In the genomic region with DNA sequence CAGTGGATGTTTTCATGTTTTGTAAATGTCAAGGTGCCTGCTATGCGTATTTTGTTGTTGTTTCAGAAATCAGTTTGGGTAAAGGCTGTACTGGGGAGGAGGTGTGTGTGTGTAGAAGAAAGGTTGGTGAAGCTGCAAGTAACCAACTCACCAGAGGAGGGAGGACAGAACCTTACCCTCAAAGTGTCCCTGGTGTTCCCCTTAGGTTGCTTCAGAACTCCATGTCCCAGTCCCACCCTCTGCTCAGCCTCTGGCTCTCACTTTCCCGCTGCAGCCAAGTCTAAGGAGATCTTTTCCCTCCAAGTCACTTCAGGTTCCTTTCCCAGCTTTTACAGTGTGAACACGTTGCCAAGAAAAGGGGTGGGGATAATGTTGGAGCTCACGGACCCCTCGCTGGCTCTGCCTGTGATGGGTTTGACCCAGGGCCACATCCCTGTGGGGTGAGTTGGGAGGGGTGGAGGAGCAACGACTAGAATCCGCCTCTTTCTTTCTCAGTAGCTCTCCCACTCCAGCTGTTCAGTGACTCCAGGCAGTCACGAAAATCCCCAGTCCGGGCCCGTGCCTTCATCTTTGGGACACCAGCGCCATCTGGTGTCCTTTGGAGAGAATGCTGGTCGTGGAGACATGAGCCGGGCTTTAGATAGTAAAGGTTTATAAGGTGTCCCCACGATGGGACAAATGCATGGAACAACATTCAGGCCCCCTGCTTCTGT, we compare ENCODE assay signal across 8 mouse cellular contexts. TPM values are rescaled to one million over a fixed set of nuclear protein-coding genes. Genes with fewer than 3 reads are reported as not detected.
DNase-seq lines count a peak whose midpoint lies in the region; ATAC-seq and TF ChIP-seq lines count a peak whose summit lies in the region.

No protein-coding gene starts in this region.

- H3K4me2 ChIP-seq in forebrain, embryonic 16.5 days (ENCODE audit: low read length), result peak overlapping the region; percentile 33; the same call in 1 of the 2 replicates
- H3K4me2 ChIP-seq in neural tube, embryonic 15.5 days, result peak overlapping the region; percentile 31

- peak; percentile 60 to 96 (median 95) for TF ChIP-seq CTCF in MEL (IDR thresholded peaks at IDR 0.05 in 2 of 3, conservative IDR thresholded peaks at IDR 0.05 in 1 of 3; ENCODE audit: control insufficient read depth in 1 of 3, insufficient read depth in 1 of 3, low read depth in 2 of 3, low read length in 3 of 3, poor library complexity in 1 of 3, severe bottlenecking in 1 of 3)

- peak; percentile 80 for ATAC-seq in forebrain, embryonic 16.5 days
- ATAC-seq in neural tube, embryonic 15.5 days (ENCODE audit: low FRiP score), result peak; percentile 79

- no peaks in the 10 kb centered on the region for H3K27me3 ChIP-seq in MEL (ENCODE audit: control insufficient read depth in 1 of 2, insufficient read depth in 2 of 2, low read length in 2 of 2)
- peaks cover 6% of the 10 kb centered on the region; the same call in 1 of the 2 replicates for H3K27me3 ChIP-seq in forebrain, embryonic 16.5 days (replicated peaks; ENCODE audit: control insufficient read depth, insufficient read depth, low read length)
- H3K27me3 ChIP-seq in neural tube, embryonic 15.5 days (replicated peaks), result peaks cover 16% of the 10 kb centered on the region; the same call in 1 of the 2 replicates

- peaks cover 0 to 19% of the 10 kb centered on the region in 2 experiments; a peak in 2 of 4 replicates for H3K36me3 ChIP-seq in MEL (ENCODE audit: control insufficient read depth in 1 of 2, insufficient read depth in 2 of 2, low read length in 2 of 2)
- H3K36me3 ChIP-seq in forebrain, embryonic 16.5 days (ENCODE audit: control insufficient read depth, insufficient read depth), result 0 out of 2 replicates have a peak, but pooled peaks cover 2% of the 10 kb centered on the region
- H3K36me3 ChIP-seq in neural tube, embryonic 15.5 days, result peaks cover 3% of the 10 kb centered on the region

- no peaks in the 10 kb centered on the region for H3K79me2 ChIP-seq in MEL (ENCODE audit: control insufficient read depth, insufficient read depth, low read length, poor library complexity)

- intact Hi-C loops in heart, postnatal 36 days (cut with DNase I), result loop anchor here (1.0 kb wide), 2 partner anchors 21 to 124 kb away; no protein-coding TSS in a partner anchor

- TF ChIP-seq POLR2A in MEL (IDR thresholded peaks at IDR 0.05; ENCODE audit: control insufficient read depth in 1 of 2, insufficient read depth in 1 of 2, low read depth in 1 of 2, low read length in 2 of 2, poor library complexity in 1 of 2), result no peak

- TF ChIP-seq RAD21 in MEL (IDR thresholded peaks at IDR 0.05; ENCODE audit: low read depth, low read length), result peak; percentile 97

- no peak for TF ChIP-seq EP300 in MEL (IDR thresholded peaks at IDR 0.05; ENCODE audit: low read depth in 1 of 2, low read length in 2 of 2)

- H3K9ac ChIP-seq in MEL (ENCODE audit: control insufficient read depth, low read depth, low read length, poor library complexity, severe bottlenecking), result no peak overlapping the region
- H3K9ac ChIP-seq in forebrain, embryonic 16.5 days (replicated peaks; ENCODE audit: low read depth, low read length), result no peak overlapping the region
- H3K9ac ChIP-seq in neural tube, embryonic 15.5 days (replicated peaks), result no peak overlapping the region

- no peaks in the 10 kb centered on the region for H3K9me3 ChIP-seq in MEL (replicated peaks; ENCODE audit: insufficient read depth, low read length)
- no peaks in the 10 kb centered on the region for H3K9me3 ChIP-seq in forebrain, embryonic 16.5 days (ENCODE audit: control insufficient read depth, low read length)
- H3K9me3 ChIP-seq in neural tube, embryonic 15.5 days (replicated peaks), result no peaks in the 10 kb centered on the region

- no peak overlapping the region for H3K27ac ChIP-seq in MEL (ENCODE audit: control insufficient read depth, low read depth, low read length)
- H3K27ac ChIP-seq in forebrain, embryonic 16.5 days (ENCODE audit: low read length), result no peak overlapping the region
- peak overlapping the region; percentile 46 for H3K27ac ChIP-seq in neural tube, embryonic 15.5 days (replicated peaks)

- DNase-seq in MEL (ENCODE audit: low read depth, low spot score), result peak; percentile 80
- peak; percentile 81 for DNase-seq in cerebellum, adult 11-12 months
- peak; percentile 81 to 82 for DNase-seq in heart, postnatal 36 days
- DNase-seq in large intestine, adult 2 months (ENCODE audit: low read depth, low spot score), result peak; percentile 52
- DNase-seq in lung, adult 18-20 months, result peak; percentile 68 to 72
- DNase-seq in thymus, postnatal 0 days (ENCODE audit: low spot score), result peak; percentile 73

- no peak overlapping the region for H3K4me3 ChIP-seq in MEL (ENCODE audit: control insufficient read depth in 1 of 2, insufficient read depth in 1 of 2, low read depth in 2 of 2, low read length in 2 of 2)
- H3K4me3 ChIP-seq in forebrain, embryonic 16.5 days (replicated peaks; ENCODE audit: low read length), result 0 out of 2 replicates have a peak overlapping the region, but pooled peaks have one; percentile 13
- H3K4me3 ChIP-seq in neural tube, embryonic 15.5 days (replicated peaks), result no peak overlapping the region

- peaks cover 13 to 30% of the 10 kb centered on the region in 2 experiments for H3K4me1 ChIP-seq in MEL (ENCODE audit: control insufficient read depth in 1 of 2, insufficient read depth in 2 of 2, low read length in 2 of 2)
- H3K4me1 ChIP-seq in forebrain, embryonic 16.5 days (replicated peaks; ENCODE audit: control insufficient read depth, insufficient read depth, low read length), result peaks cover 4% of the 10 kb centered on the region
- peaks cover 12% of the 10 kb centered on the region for H3K4me1 ChIP-seq in neural tube, embryonic 15.5 days

- WGBS in forebrain, embryonic 16.5 days, result 7% methylated on average over 14 of the region's 14 CpGs
- WGBS in large intestine, adult 2 months, result 6% methylated on average over 14 of the region's 14 CpGs
- 8% methylated on average over 14 of the region's 14 CpGs for WGBS in neural tube, embryonic 15.5 days

TF ChIP-seq in MEL, 35 proteins besides CTCF, POLR2A, EP300 and RAD21 (continues in another document):
- TF ChIP-seq NELFE (IDR thresholded peaks at IDR 0.05; ENCODE audit: low read depth, low read length) (no peak), MYB (IDR thresholded peaks at IDR 0.05; ENCODE audit: low read depth, low read length) (no peak), GATA1 (IDR thresholded peaks at IDR 0.05; ENCODE audit: low read depth, low read length) (no peak)

RNA-seq across cellular contexts. Expression of a gene that starts 11.7 kb away (rescaled TPM):
- total RNA-seq in MEL (2012; rRNA removed), result 23.9 and 32.3 TPM in 2 replicates
- 10 to 100 TPM in 1 of 2 experiments, not detected in 1; 49.0 TPM for polyA plus RNA-seq in MEL (2012; ENCODE audit: insufficient read depth in 1 of 2, insufficient read length in 2 of 2, low read depth in 1 of 2, low replicate concordance in 2 of 2, missing spikeins in 1 of 2)
- polyA plus RNA-seq in forebrain, embryonic 16.5 days (2015; fragmentation: Nextera tagmentation; extraction: Ambion mirVana), result 28.1 and 29.2 TPM in 2 replicates
- total RNA-seq in heart, postnatal 36 days (2021), result 10 to 100 TPM; 25.5 to 26.8 TPM
- polyA plus RNA-seq in large intestine, adult 2 months (2012; rRNA removed), result 22.0 and 25.1 TPM in 2 replicates
- polyA plus RNA-seq in neural tube, embryonic 15.5 days (2015; fragmentation: Nextera tagmentation; extraction: Ambion mirVana), result 48.3 and 51.7 TPM in 2 replicates
- polyA plus RNA-seq in thymus, postnatal 0 days (2015; fragmentation: Nextera tagmentation; extraction: Ambion mirVana), result 10.7 and 11.4 TPM in 2 replicates

RNA-seq across cellular contexts. Expression of a gene that starts 12.0 kb away (rescaled TPM):
- total RNA-seq in MEL (2012; rRNA removed), result 0.33 and 0.65 TPM in 2 replicates
- polyA plus RNA-seq in MEL (2012; ENCODE audit: insufficient read depth in 1 of 2, insufficient read length in 2 of 2, low read depth in 1 of 2, low replicate concordance in 2 of 2, missing spikeins in 1 of 2), result 1 to 10 TPM in 1 of 2 experiments, not detected in 1; 1.4 TPM
- 59.8 and 60.5 TPM in 2 replicates for polyA plus RNA-seq in forebrain, embryonic 16.5 days (2015; fragmentation: Nextera tagmentation; extraction: Ambion mirVana)
- total RNA-seq in heart, postnatal 36 days (2021), result under 1 TPM; 0.11 to 0.19 TPM
- polyA plus RNA-seq in large intestine, adult 2 months (2012; rRNA removed), result 1.9 and 2.0 TPM in 2 replicates
- polyA plus RNA-seq in neural tube, embryonic 15.5 days (2015; fragmentation: Nextera tagmentation; extraction: Ambion mirVana), result 40.2 and 50.7 TPM in 2 replicates
- 0.30 and 0.39 TPM in 2 replicates for polyA plus RNA-seq in thymus, postnatal 0 days (2015; fragmentation: Nextera tagmentation; extraction: Ambion mirVana)

RNA-seq across cellular contexts. Expression of a gene that starts 17.1 kb away (rescaled TPM):
- total RNA-seq in MEL (2012; rRNA removed), result 0.19 TPM in 1 of 2 replicates, not detected in the other
- polyA plus RNA-seq in MEL (2012; ENCODE audit: insufficient read depth in 1 of 2, insufficient read length in 2 of 2, low read depth in 1 of 2, low replicate concordance in 2 of 2, missing spikeins in 1 of 2), result under 1 TPM in 1 of 2 experiments, not detected in 1; 0.18 TPM
- 4.0 and 7.2 TPM in 2 replicates for polyA plus RNA-seq in forebrain, embryonic 16.5 days (2015; fragmentation: Nextera tagmentation; extraction: Ambion mirVana)
- not detected for total RNA-seq in heart, postnatal 36 days (2021)
- 0.17 TPM in 1 of 2 replicates, not detected in the other for polyA plus RNA-seq in large intestine, adult 2 months (2012; rRNA removed)
- 22.9 and 31.6 TPM in 2 replicates for polyA plus RNA-seq in neural tube, embryonic 15.5 days (2015; fragmentation: Nextera tagmentation; extraction: Ambion mirVana)
- polyA plus RNA-seq in thymus, postnatal 0 days (2015; fragmentation: Nextera tagmentation; extraction: Ambion mirVana), result not detected in 2 replicates

RNA-seq across cellular contexts. Expression of a gene that starts 31.6 kb away (rescaled TPM):
- 63.8 and 65.0 TPM in 2 replicates for total RNA-seq in MEL (2012; rRNA removed)
- 100 to 1,000 TPM in 1 of 2 experiments, not detected in 1; 145 TPM for polyA plus RNA-seq in MEL (2012; ENCODE audit: insufficient read depth in 1 of 2, insufficient read length in 2 of 2, low read depth in 1 of 2, low replicate concordance in 2 of 2, missing spikeins in 1 of 2)
- 86.4 and 93.1 TPM in 2 replicates for polyA plus RNA-seq in forebrain, embryonic 16.5 days (2015; fragmentation: Nextera tagmentation; extraction: Ambion mirVana)
- total RNA-seq in heart, postnatal 36 days (2021), result 10 to 100 TPM; 35.5 to 39.9 TPM
- polyA plus RNA-seq in large intestine, adult 2 months (2012; rRNA removed), result 177 and 182 TPM in 2 replicates
- 72.4 and 78.3 TPM in 2 replicates for polyA plus RNA-seq in neural tube, embryonic 15.5 days (2015; fragmentation: Nextera tagmentation; extraction: Ambion mirVana)
- 51.4 and 58.5 TPM in 2 replicates for polyA plus RNA-seq in thymus, postnatal 0 days (2015; fragmentation: Nextera tagmentation; extraction: Ambion mirVana)

RNA-seq across cellular contexts. Expression of a gene that starts 38.9 kb away (rescaled TPM):
- total RNA-seq in MEL (2012; rRNA removed), result 0.08 TPM in 1 of 2 replicates, not detected in the other
- polyA plus RNA-seq in MEL (2012; ENCODE audit: insufficient read depth in 1 of 2, insufficient read length in 2 of 2, low read depth in 1 of 2, low replicate concordance in 2 of 2, missing spikeins in 1 of 2), result 1 to 10 TPM in 1 of 2 experiments, not detected in 1; 1.2 TPM
- polyA plus RNA-seq in forebrain, embryonic 16.5 days (2015; fragmentation: Nextera tagmentation; extraction: Ambion mirVana), result 19.6 and 21.6 TPM in 2 replicates
- total RNA-seq in heart, postnatal 36 days (2021), result 100 to 1,000 TPM; 130 to 136 TPM
- 3.3 and 4.1 TPM in 2 replicates for polyA plus RNA-seq in large intestine, adult 2 months (2012; rRNA removed)
- 33.1 and 37.6 TPM in 2 replicates for polyA plus RNA-seq in neural tube, embryonic 15.5 days (2015; fragmentation: Nextera tagmentation; extraction: Ambion mirVana)
- polyA plus RNA-seq in thymus, postnatal 0 days (2015; fragmentation: Nextera tagmentation; extraction: Ambion mirVana), result 9.9 and 10.2 TPM in 2 replicates

Comparison
In these comparisons a context has a peak if more than half of its experiments do, and no peak if none do; other contexts are left out.
1. RNA of a gene that starts 12.0 kb away (polyA plus RNA-seq): 59.8 to 60.5 TPM in forebrain, embryonic 16.5 days and 40.2 to 50.7 TPM in neural tube, embryonic 15.5 days; 1.9 to 2.0 TPM in large intestine, adult 2 months, 1.4 TPM in MEL and 0.30 to 0.39 TPM in thymus, postnatal 0 days; every median in the first group is over 10 times any median in the second.
2. Peak in every context shown above with its lines, with median percentiles within 50 percentile points of each other: DNase-seq.